Mouse (Mus musculus): ENCODE data around the gene Cux1.

DNA sequence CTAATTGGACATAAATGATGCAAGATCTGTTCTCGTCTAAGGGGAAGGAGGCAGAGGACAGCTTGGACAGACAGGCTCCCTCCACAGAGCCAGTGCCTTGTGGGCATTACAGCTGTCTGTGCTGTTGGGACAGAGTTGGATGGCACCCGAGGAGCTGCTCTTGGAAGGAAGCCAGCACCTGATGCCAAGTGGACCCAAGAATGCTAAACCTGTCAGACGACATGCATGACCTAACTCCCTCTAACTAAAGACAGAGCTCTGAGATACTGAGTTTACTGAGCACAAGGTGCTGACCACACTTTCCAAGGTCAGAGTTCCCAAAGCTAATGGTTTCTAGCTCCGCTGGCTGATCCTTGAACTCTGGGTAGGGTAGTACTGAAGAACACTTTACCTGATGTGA, 255.1 kb downstream of the Cux1 start:
- no peak for TF ChIP-seq GATA1 (IDR thresholded peaks at IDR 0.05; ENCODE audit: borderline replicate concordance, low read length)
- TF ChIP-seq FLI1 (IDR thresholded peaks at IDR 0.05; ENCODE audit: low read length), result no peak
